Comparison of ENCODE assay signal across 10 mouse cellular contexts in the genomic region with DNA sequence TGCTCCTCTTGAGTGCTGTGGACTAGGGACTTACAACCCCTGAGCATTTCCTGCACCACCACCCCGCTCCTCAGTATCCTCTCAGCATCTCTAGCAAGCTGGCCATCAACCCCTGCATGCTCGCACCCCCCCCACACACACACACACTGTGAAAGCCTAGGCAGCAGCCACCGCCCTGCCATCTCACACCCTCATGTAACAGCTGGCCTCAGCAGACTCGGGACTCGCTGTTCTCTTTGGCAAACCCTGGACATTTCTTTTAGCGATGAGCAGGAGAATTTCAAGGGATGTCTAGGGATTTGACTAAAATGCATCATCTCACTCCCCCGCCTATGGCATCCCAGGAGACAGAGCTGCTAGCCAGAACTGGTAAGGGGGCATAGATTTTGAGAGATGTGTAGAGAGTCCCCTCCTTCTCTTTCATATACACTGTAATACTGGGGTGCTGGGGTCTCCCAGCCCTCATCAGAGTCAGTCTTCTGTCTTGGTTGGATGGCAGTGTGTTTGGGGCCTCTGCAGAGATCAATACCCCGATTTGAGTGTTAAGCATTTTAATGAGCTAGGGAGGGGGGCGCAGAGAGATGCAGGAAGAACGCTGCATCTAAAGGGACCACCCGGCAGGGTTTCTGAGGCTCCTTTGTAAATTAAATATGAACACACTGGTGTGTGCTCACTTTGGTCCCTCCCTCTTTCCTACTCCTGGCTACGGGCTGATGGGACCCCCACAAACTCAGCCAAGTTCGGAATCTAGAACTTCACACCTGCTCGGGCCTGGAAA. TPM values are rescaled to one million over a fixed set of nuclear protein-coding genes. Genes with fewer than 3 reads are reported as not detected.
DNase-seq lines count a peak whose midpoint lies in the region; ATAC-seq lines count a peak whose summit lies in the region.
"Had no signal": no experiment of that assay in that cellular context is flagged by ENCODE, and none has a peak within 500 bp of the region (broad histone marks: within the 10 kb centered on the region; RNA-seq: fewer than 3 reads in every experiment).

No protein-coding gene starts in this region.

- H3K9ac ChIP-seq in forebrain, embryonic 11.5 days (ENCODE audit: low read length): peak overlapping the region; percentile 61
- H3K9ac ChIP-seq in neural tube, embryonic 15.5 days (replicated peaks): 0 out of 2 replicates have a peak overlapping the region, but pooled peaks have one; percentile 23
- H3K9ac ChIP-seq: liver, embryonic 15.5 days had no signal

- H3K27ac ChIP-seq in heart, embryonic 10.5 days: no peak overlapping the region
- peak overlapping the region; percentile 58 for H3K27ac ChIP-seq in forebrain, embryonic 11.5 days (ENCODE audit: low read depth, low read length)
- peak overlapping the region; percentile 65 for H3K27ac ChIP-seq in neural tube, embryonic 15.5 days (replicated peaks)
- H3K27ac ChIP-seq: embryonic facial prominence, embryonic 13.5 days; liver, embryonic 15.5 days had no signal

- intact Hi-C loops in left cerebral cortex, postnatal 14 days (cut with DNase I): loop anchor here (5.0 kb wide), 1 partner anchor 91 kb away; no protein-coding TSS in a partner anchor

- DNase-seq in heart, embryonic 10.5 days (ENCODE audit: low spot score): peak; percentile 69
- no peak for DNase-seq in heart, postnatal 4 days
- DNase-seq in forebrain, embryonic 11.5 days (ENCODE audit: low spot score): peak; percentile 68
- peak; percentile 71 to 92 for DNase-seq in left cerebral cortex, postnatal 14 days (ENCODE audit: low spot score in 2 of 2)
- no peak for DNase-seq in kidney, adult 9 months
- no peak for DNase-seq in kidney, postnatal 36 days
- no peak for DNase-seq in cerebellum, adult 9-10 months

- peaks cover 85% of the 10 kb centered on the region for H3K27me3 ChIP-seq in heart, embryonic 10.5 days (ENCODE audit: insufficient read depth, poor library complexity, severe bottlenecking)
- peaks cover 60% of the 10 kb centered on the region for H3K27me3 ChIP-seq in forebrain, embryonic 11.5 days (ENCODE audit: control insufficient read depth, insufficient read depth, low read length)
- H3K27me3 ChIP-seq in neural tube, embryonic 15.5 days (replicated peaks): peaks cover 71% of the 10 kb centered on the region

- no peaks in the 10 kb centered on the region for H3K9me3 ChIP-seq in heart, embryonic 10.5 days
- H3K9me3 ChIP-seq in forebrain, embryonic 11.5 days (ENCODE audit: control insufficient read depth, low read length): no peaks in the 10 kb centered on the region
- H3K9me3 ChIP-seq in neural tube, embryonic 15.5 days (replicated peaks): no peaks in the 10 kb centered on the region
- H3K9me3 ChIP-seq: embryonic facial prominence, embryonic 13.5 days; liver, embryonic 15.5 days had no signal

- H3K4me1 ChIP-seq in heart, embryonic 10.5 days: peaks cover 52% of the 10 kb centered on the region
- H3K4me1 ChIP-seq in forebrain, embryonic 11.5 days (replicated peaks; ENCODE audit: control insufficient read depth, insufficient read depth, low read length): peaks cover 43% of the 10 kb centered on the region
- H3K4me1 ChIP-seq in neural tube, embryonic 15.5 days: peaks cover 60% of the 10 kb centered on the region

- H3K36me3 ChIP-seq in heart, embryonic 10.5 days: no peaks in the 10 kb centered on the region
- no peaks in the 10 kb centered on the region for H3K36me3 ChIP-seq in forebrain, embryonic 11.5 days (ENCODE audit: control insufficient read depth, insufficient read depth, low read length)
- no peaks in the 10 kb centered on the region for H3K36me3 ChIP-seq in neural tube, embryonic 15.5 days
- H3K36me3 ChIP-seq: embryonic facial prominence, embryonic 13.5 days; liver, embryonic 15.5 days had no signal

- WGBS in heart, embryonic 10.5 days: 6% methylated on average over 14 of the region's 14 CpGs
- 3% methylated on average over 14 of the region's 14 CpGs for WGBS in forebrain, embryonic 11.5 days
- WGBS in neural tube, embryonic 15.5 days: 5% methylated on average over 14 of the region's 14 CpGs

- no peak for ATAC-seq in forebrain, embryonic 11.5 days (replicated peaks; ENCODE audit: low FRiP score)
- no peak for ATAC-seq in neural tube, embryonic 15.5 days (ENCODE audit: low FRiP score)

- peak overlapping the region; percentile 45 for H3K4me2 ChIP-seq in forebrain, embryonic 11.5 days (ENCODE audit: low read depth, low read length, severe bottlenecking)
- H3K4me2 ChIP-seq in neural tube, embryonic 15.5 days: peak overlapping the region; percentile 59

- no peak overlapping the region for H3K4me3 ChIP-seq in heart, embryonic 10.5 days
- peak overlapping the region; percentile 30 for H3K4me3 ChIP-seq in forebrain, embryonic 11.5 days (ENCODE audit: low read depth, low read length)
- peak overlapping the region; percentile 33 for H3K4me3 ChIP-seq in neural tube, embryonic 15.5 days (replicated peaks)

RNA-seq across cellular contexts. Expression of a gene that starts 1.2 kb away (rescaled TPM):
- 3.0 and 10.4 TPM in 2 replicates for polyA plus RNA-seq in heart, embryonic 10.5 days (2016; fragmentation: Nextera tagmentation; extraction: Ambion mirVana)
- total RNA-seq in heart, postnatal 4 days (2021): 10 to 100 TPM; 25.4 to 31.0 TPM
- polyA plus RNA-seq in forebrain, embryonic 11.5 days (2014; fragmentation: Nextera tagmentation; extraction: Ambion mirVana): 9.4 and 11.7 TPM in 2 replicates
- 10 to 100 TPM; 15.8 to 16.2 TPM for total RNA-seq in left cerebral cortex, postnatal 14 days (2021)
- 52.3 and 54.2 TPM in 2 replicates for polyA plus RNA-seq in neural tube, embryonic 15.5 days (2015; fragmentation: Nextera tagmentation; extraction: Ambion mirVana)

RNA-seq across cellular contexts. Expression of a gene that starts 1.3 kb away (rescaled TPM):
- not detected in 2 replicates for polyA plus RNA-seq in heart, embryonic 10.5 days (2016; fragmentation: Nextera tagmentation; extraction: Ambion mirVana)
- under 1 TPM; 0.83 to 0.86 TPM for total RNA-seq in heart, postnatal 4 days (2021)
- polyA plus RNA-seq in forebrain, embryonic 11.5 days (2014; fragmentation: Nextera tagmentation; extraction: Ambion mirVana): 18.1 and 21.1 TPM in 2 replicates
- total RNA-seq in left cerebral cortex, postnatal 14 days (2021): 10 to 100 TPM; 86.1 to 99.6 TPM
- polyA plus RNA-seq in neural tube, embryonic 15.5 days (2015; fragmentation: Nextera tagmentation; extraction: Ambion mirVana): 8.5 and 11.5 TPM in 2 replicates

RNA-seq across cellular contexts. Expression of a gene that starts 46.7 kb away (rescaled TPM):
- polyA plus RNA-seq in heart, embryonic 10.5 days (2016; fragmentation: Nextera tagmentation; extraction: Ambion mirVana): 14.7 and 17.6 TPM in 2 replicates
- total RNA-seq in heart, postnatal 4 days (2021): 10 to 100 TPM; 15.3 to 17.6 TPM
- polyA plus RNA-seq in forebrain, embryonic 11.5 days (2014; fragmentation: Nextera tagmentation; extraction: Ambion mirVana): 13.6 and 13.7 TPM in 2 replicates
- total RNA-seq in left cerebral cortex, postnatal 14 days (2021): 10 to 100 TPM; 12.2 to 13.6 TPM
- polyA plus RNA-seq in neural tube, embryonic 15.5 days (2015; fragmentation: Nextera tagmentation; extraction: Ambion mirVana): 3.9 and 8.6 TPM in 2 replicates

RNA-seq across cellular contexts. Expression of a gene that starts 50.1 kb away (rescaled TPM):
- polyA plus RNA-seq in heart, embryonic 10.5 days (2016; fragmentation: Nextera tagmentation; extraction: Ambion mirVana): 24.2 and 27.0 TPM in 2 replicates
- total RNA-seq in heart, postnatal 4 days (2021): 10 to 100 TPM; 14.2 to 17.1 TPM
- 37.6 and 39.4 TPM in 2 replicates for polyA plus RNA-seq in forebrain, embryonic 11.5 days (2014; fragmentation: Nextera tagmentation; extraction: Ambion mirVana)
- 10 to 100 TPM; 71.8 to 76.7 TPM for total RNA-seq in left cerebral cortex, postnatal 14 days (2021)
- polyA plus RNA-seq in neural tube, embryonic 15.5 days (2015; fragmentation: Nextera tagmentation; extraction: Ambion mirVana): 121 and 136 TPM in 2 replicates

Comparison
In these comparisons a context has a peak if more than half of its experiments do, and no peak if none do; other contexts are left out.
1. DNase-seq: peak in heart, embryonic 10.5 days (single experiment), forebrain, embryonic 11.5 days (single experiment) and left cerebral cortex, postnatal 14 days (2 of 2); none in heart, postnatal 4 days (single experiment), kidney, adult 9 months (single experiment), kidney, postnatal 36 days (0 of 2) and cerebellum, adult 9-10 months (single experiment).